Mouse (Mus musculus) Patski (cell line): ENCODE results near the gene Olfr721-ps1. TPM values are rescaled to one million over a fixed set of nuclear protein-coding genes. Genes with fewer than 3 reads are reported as not detected.

ENCODE experiments used
- ATAC-seq: fragments of 100-300 bp; one replicate; pipeline ENCODE4 v1.8.0; 2021
- CTCF ChIA-PET: fragments of 350-600 bp; sonication (Branson Sonifier 250); formaldehyde crosslinking; loops from one replicate; lab custom pipeline; 2022; ENCODE audit warnings: inconsistent platforms; lab: Charles Lee
- POLR2A ChIA-PET: fragments of 350-600 bp; sonication (Branson Sonifier 250); formaldehyde crosslinking; loops from one replicate; lab custom pipeline; 2022; ENCODE audit warnings: antibody characterized with exemption, inconsistent platforms; lab: Charles Lee
- DNase-seq: peaks from one replicate; pipeline ENCODE4 v3.0.0-alpha.2; 2011; ENCODE audit warnings: low read depth, low spot score
- H3K27me3 ChIP-seq: fragments of 371-371 bp; one replicate; pipeline ENCODE4 v1.5.1; 2021
- CTCF ChIP-seq: fragments of 100-300 bp; IDR thresholded peaks from one replicate; pipeline ENCODE4 v1.5.1; 2021
- in situ Hi-C: fragments of 300-500 bp; cut with MboI; formaldehyde crosslinking; loops from 3 replicates; pipeline ENCODE4 v1.11.1; 2018; ENCODE audit warnings: low pct_unique_long_range_greater_than_20kb, mixed read lengths
- polyA plus RNA-seq: library from polyadenylated mRNA; unstranded; gene quantifications from one replicate; pipeline ENCODE4 v1.2.3, GENCODE M21; 2021

Gene Olfr721-ps1
- not detected for polyA plus RNA-seq

- ChIA-PET CTCF (interaction anchor here (1.8 kb wide), 1 partner anchor 12 kb away, joined by 4 read pairs; no protein-coding TSS in a partner anchor), POLR2A (no interaction called here)
- in situ Hi-C loops: no loop called here
- no peak for DNase-seq
- H3K27me3 ChIP-seq: peaks cover 3% of the 10 kb centered on the region
- no peak for ATAC-seq
- TF ChIP-seq CTCF: no peak
These were observed at the start of gene Olfr721-ps1 for GRCm38 (mm10) chr14:14400998-14401397. Gene Olfr721-ps1, plus strand, starts transcription at chr14:14401298.

GRCm38 (mm10) chr14:14351721-14352590, 49.1 kb upstream of the Olfr721-ps1 start:
- no peak for DNase-seq
- CTCF ChIA-PET: no interaction called here
- POLR2A ChIA-PET: no interaction called here
- no peak for TF ChIP-seq CTCF
- in situ Hi-C loops: no loop called here
- no peak for ATAC-seq
- no peaks in the 10 kb centered on the region for H3K27me3 ChIP-seq

DNA sequence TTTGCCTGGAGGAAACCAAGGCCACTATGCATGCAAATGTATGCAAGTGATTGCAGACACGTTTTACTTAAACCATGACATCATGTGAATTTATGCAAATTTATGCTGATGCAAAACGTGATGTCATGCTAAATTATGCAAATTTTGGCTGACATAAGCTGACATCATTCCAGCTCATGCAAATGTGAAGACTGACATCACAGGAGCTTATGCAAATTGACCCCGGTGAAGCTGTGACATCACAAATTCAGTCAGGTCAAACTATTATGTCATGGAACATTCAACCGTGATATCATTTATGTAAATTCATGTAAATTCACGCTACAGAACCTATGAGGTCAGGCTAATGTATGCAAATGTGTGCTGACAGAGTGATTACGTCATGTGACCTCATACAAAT, 48.5 kb upstream of the Olfr721-ps1 start:
- no peak for DNase-seq
- no peaks in the 10 kb centered on the region for H3K27me3 ChIP-seq
- in situ Hi-C loops: no loop called here
- ChIA-PET CTCF (no interaction called here), POLR2A (no interaction called here)
- ATAC-seq: no peak
- TF ChIP-seq CTCF: no peak

DNA sequence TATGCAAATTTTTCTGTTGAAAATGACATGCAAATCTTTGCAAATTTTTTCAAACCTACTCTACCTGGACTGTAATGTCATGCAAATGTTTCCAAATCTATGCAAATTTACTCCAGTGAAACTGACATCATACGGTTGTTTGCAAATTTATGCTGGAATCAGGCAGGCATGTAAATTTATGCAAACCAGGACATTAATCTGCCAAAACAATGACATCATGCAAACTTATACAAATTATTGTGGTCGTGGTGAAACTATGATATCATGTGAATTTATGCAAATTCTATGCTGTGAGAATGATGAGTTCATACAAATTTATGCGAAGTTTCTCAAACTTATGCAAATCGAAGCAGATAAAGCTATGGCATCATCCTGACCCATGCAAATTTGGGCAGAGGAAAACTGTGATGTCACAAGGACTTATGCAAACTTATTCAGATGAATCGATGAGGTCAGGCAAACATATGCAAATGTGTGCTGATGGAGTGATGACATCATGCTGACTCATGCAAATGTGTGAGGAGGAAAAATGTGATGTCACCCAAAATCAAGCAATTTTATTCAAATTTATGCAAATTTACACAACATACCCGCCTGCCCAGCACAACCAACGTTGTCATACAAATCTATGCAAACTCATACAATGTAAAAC, 47.9 kb upstream of the Olfr721-ps1 start:
- H3K27me3 ChIP-seq: no peaks in the 10 kb centered on the region
- ChIA-PET POLR2A (no interaction called here), CTCF (no interaction called here)
- no peak for ATAC-seq
- TF ChIP-seq CTCF: no peak
- in situ Hi-C loops: no loop called here
- no peak for DNase-seq

GRCm38 (mm10) chr14:14353740-14354510, 47.2 kb upstream of the Olfr721-ps1 start:
- no peak for TF ChIP-seq CTCF
- CTCF ChIA-PET: no interaction called here
- no peak for DNase-seq
- no peak for ATAC-seq
- POLR2A ChIA-PET: no interaction called here
- H3K27me3 ChIP-seq: no peaks in the 10 kb centered on the region
- in situ Hi-C loops: no loop called here

DNA sequence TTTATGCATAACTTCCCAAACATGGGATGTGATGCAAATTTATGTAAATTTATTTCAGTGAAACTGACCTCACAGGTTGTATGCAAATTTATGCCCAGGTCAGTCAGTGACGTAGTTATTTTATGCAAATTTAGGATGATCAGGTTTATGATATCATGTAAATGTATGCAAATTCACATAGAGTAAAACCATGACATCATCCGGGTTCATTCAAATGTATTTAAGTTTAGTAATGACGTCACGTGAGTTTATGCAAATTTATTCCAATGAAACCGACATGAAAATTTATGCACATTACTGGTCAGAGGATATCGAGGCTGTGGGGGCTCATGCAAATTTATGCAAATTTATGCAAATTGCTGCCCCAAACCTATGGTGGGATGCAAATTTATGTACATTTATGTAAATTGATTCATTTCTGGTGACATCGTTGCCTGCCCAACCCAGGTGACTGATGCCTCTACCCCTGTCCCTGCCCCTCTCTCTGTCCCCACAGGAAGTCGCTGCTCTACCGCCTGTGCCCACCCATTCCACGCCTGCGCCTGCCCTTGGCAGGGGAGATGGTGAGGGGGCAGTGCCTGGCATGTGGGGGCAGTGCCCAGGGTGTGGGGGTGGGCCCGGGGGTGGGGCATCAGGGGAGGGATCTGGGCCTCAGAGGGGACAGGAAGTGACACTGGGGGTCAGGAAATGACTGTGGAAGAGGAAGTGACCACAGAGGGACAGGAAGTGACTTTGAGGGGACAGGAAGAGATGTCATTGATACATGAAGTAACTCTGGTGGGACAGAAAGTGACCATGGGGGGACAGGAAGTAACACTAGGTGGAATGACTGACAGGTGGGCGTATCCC, 46.4 kb upstream of the Olfr721-ps1 start:
- POLR2A ChIA-PET: no interaction called here
- CTCF ChIA-PET: no interaction called here
- in situ Hi-C loops: no loop called here
- DNase-seq: no peak
- TF ChIP-seq CTCF: no peak
- H3K27me3 ChIP-seq: no peaks in the 10 kb centered on the region
- ATAC-seq: no peak

GRCm38 (mm10) chr14:14355360-14355646, 45.8 kb upstream of the Olfr721-ps1 start:
- DNase-seq: no peak
- POLR2A ChIA-PET: no interaction called here
- no peaks in the 10 kb centered on the region for H3K27me3 ChIP-seq
- CTCF ChIA-PET: no interaction called here
- TF ChIP-seq CTCF: no peak
- ATAC-seq: no peak
- in situ Hi-C loops: no loop called here

GRCm38 (mm10) chr14:14395535-14395934, 5.6 kb upstream of the Olfr721-ps1 start:
- no peak for TF ChIP-seq CTCF
- CTCF ChIA-PET: no interaction called here
- in situ Hi-C loops: no loop called here

GRCm38 (mm10) chr14:14436078-14436658, 35.1 kb downstream of the Olfr721-ps1 start:
- ATAC-seq: no peak
- ChIA-PET CTCF (no interaction called here), POLR2A (no interaction called here)
- DNase-seq: no peak
- H3K27me3 ChIP-seq: no peaks in the 10 kb centered on the region
- TF ChIP-seq CTCF: no peak
- in situ Hi-C loops: no loop called here

More at GRCm38 (mm10) chr14:14395535-14395934, 5.6 kb upstream of the Olfr721-ps1 start:
- POLR2A ChIA-PET: no interaction called here
- H3K27me3 ChIP-seq: no peaks in the 10 kb centered on the region
- ATAC-seq (no peak), DNase-seq (no peak)

Other genes starting within 250 kb of the Olfr721-ps1 start
- gene Olfr720, start 214.5 kb upstream of the Olfr721-ps1 start, polyA plus RNA-seq: not detected
- gene Olfr31, start 78.5 kb upstream of the Olfr721-ps1 start, polyA plus RNA-seq: 0.06 TPM
- gene Il3ra, start 55.0 kb upstream of the Olfr721-ps1 start, polyA plus RNA-seq: 12.8 TPM